Mouse (Mus musculus): ENCODE measurements around the gene Ablim1. TPM values are rescaled to one million over a fixed set of nuclear protein-coding genes. Genes with fewer than 3 reads are reported as not detected.

Ablim1 gene
- polyA plus RNA-seq, 2 experiments: 3.0 to 4.7 TPM

GRCm38 (mm10) chr19:57129729-57130128, 185.0 kb downstream of the Ablim1 start:
- Histone ChIP-seq H3K4me1 (replicated peaks; ENCODE audit: control insufficient read depth in 2 of 2, insufficient read depth in 2 of 2, low read length in 1 of 2) (no peaks in the 10 kb centered on the region; a peak in 1 of 4 replicates), H3K36me3 (replicated peaks; ENCODE audit: control insufficient read depth, insufficient read depth, low read depth) (no peaks in the 10 kb centered on the region), H3K4me2 (ENCODE audit: low read depth) (no peak overlapping the region), H3K9ac (replicated peaks) (no peak overlapping the region), H3K9me3 (ENCODE audit: control insufficient read depth, low read length) (no peaks in the 10 kb centered on the region), H3K27me3 (ENCODE audit: control insufficient read depth, insufficient read depth, low read length) (no peaks in the 10 kb centered on the region), H3K4me3 (ENCODE audit: insufficient read depth in 1 of 2, low read depth in 2 of 2, low read length in 2 of 2) (no peak overlapping the region), H3K27ac (no peak overlapping the region)
- DNase-seq (ENCODE audit: low read depth in 3 of 3, low spot score in 3 of 3): no peak
- no peak for ATAC-seq (ENCODE audit: insufficient read depth)
- 75% methylated on average over 9 of the region's 9 CpGs for WGBS (ENCODE audit: insufficient replicate concordance)
- TF ChIP-seq CTCF (IDR thresholded peaks at IDR 0.05; ENCODE audit: low read depth) (no peak), EP300 (IDR thresholded peaks at IDR 0.05; ENCODE audit: low read depth) (no peak)

GRCm38 (mm10) chr19:57128037-57128436, 186.7 kb downstream of the Ablim1 start:
- no peak for ATAC-seq (ENCODE audit: insufficient read depth)
- peaks cover 0 to 2% of the 10 kb centered on the region in 2 experiments; a peak in 1 of 4 replicates for H3K4me1 ChIP-seq (replicated peaks; ENCODE audit: control insufficient read depth in 2 of 2, insufficient read depth in 2 of 2, low read length in 1 of 2)
- no peak overlapping the region for H3K9ac ChIP-seq (replicated peaks)
- DNase-seq (ENCODE audit: low read depth in 3 of 3, low spot score in 3 of 3): no peak
- no peaks in the 10 kb centered on the region for H3K9me3 ChIP-seq (ENCODE audit: control insufficient read depth, low read length)
- no peaks in the 10 kb centered on the region for H3K36me3 ChIP-seq (replicated peaks; ENCODE audit: control insufficient read depth, insufficient read depth, low read depth)
- H3K4me3 ChIP-seq (ENCODE audit: insufficient read depth in 1 of 2, low read depth in 2 of 2, low read length in 2 of 2): no peak overlapping the region
- H3K27ac ChIP-seq: no peak overlapping the region
- TF ChIP-seq EP300 (IDR thresholded peaks at IDR 0.05; ENCODE audit: low read depth): no peak
- TF ChIP-seq CTCF (IDR thresholded peaks at IDR 0.05; ENCODE audit: low read depth): no peak
- H3K27me3 ChIP-seq (ENCODE audit: control insufficient read depth, insufficient read depth, low read length): no peaks in the 10 kb centered on the region
- WGBS (ENCODE audit: insufficient replicate concordance): 67% methylated on average over 6 of the region's 6 CpGs
- H3K4me2 ChIP-seq (ENCODE audit: low read depth): no peak overlapping the region

GRCm38 (mm10) chr19:57127523-57127922, 187.2 kb downstream of the Ablim1 start:
- no peaks in the 10 kb centered on the region for H3K27me3 ChIP-seq (ENCODE audit: control insufficient read depth, insufficient read depth, low read length)
- H3K9me3 ChIP-seq (ENCODE audit: control insufficient read depth, low read length): no peaks in the 10 kb centered on the region
- H3K4me1 ChIP-seq (replicated peaks; ENCODE audit: control insufficient read depth in 2 of 2, insufficient read depth in 2 of 2, low read length in 1 of 2): peaks cover 0 to 2% of the 10 kb centered on the region in 2 experiments; a peak in 1 of 4 replicates
- H3K36me3 ChIP-seq (replicated peaks; ENCODE audit: control insufficient read depth, insufficient read depth, low read depth): no peaks in the 10 kb centered on the region
- DNase-seq (ENCODE audit: low read depth in 3 of 3, low spot score in 3 of 3) (no peak), ATAC-seq (ENCODE audit: insufficient read depth) (no peak)
- 68% methylated on average over 5 of the region's 5 CpGs for WGBS (ENCODE audit: insufficient replicate concordance)
- TF ChIP-seq CTCF (IDR thresholded peaks at IDR 0.05; ENCODE audit: low read depth) (no peak), EP300 (IDR thresholded peaks at IDR 0.05; ENCODE audit: low read depth) (no peak)
- no peak overlapping the region for H3K27ac ChIP-seq
- no peak overlapping the region for H3K4me3 ChIP-seq (ENCODE audit: insufficient read depth in 1 of 2, low read depth in 2 of 2, low read length in 2 of 2)
- H3K9ac ChIP-seq (replicated peaks): no peak overlapping the region
- H3K4me2 ChIP-seq (ENCODE audit: low read depth): no peak overlapping the region

DNA sequence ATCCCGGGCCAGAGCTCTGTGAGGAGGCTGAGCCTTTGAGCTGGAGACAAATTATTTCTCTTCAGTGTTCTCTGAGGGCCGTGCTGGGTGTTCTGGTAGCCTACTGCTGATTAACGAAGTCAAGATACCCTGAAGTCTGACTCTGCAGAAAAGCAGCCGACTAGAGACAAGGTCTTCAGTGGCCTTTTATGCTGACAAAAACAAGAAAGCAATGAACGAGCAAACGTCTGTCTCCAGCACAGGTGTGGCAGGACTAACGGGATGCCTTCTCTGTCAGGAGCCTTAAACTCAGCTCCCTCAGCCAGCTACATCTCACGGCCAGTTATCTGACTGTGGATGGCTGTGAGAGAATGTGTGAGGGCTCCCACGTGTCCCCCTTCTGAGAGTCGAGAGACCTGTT, 187.8 kb downstream of the Ablim1 start:
- no peaks in the 10 kb centered on the region for H3K9me3 ChIP-seq (ENCODE audit: control insufficient read depth, low read length)
- peaks cover 0 to 2% of the 10 kb centered on the region in 2 experiments; a peak in 1 of 4 replicates for H3K4me1 ChIP-seq (replicated peaks; ENCODE audit: control insufficient read depth in 2 of 2, insufficient read depth in 2 of 2, low read length in 1 of 2)
- no peaks in the 10 kb centered on the region for H3K36me3 ChIP-seq (replicated peaks; ENCODE audit: control insufficient read depth, insufficient read depth, low read depth)
- TF ChIP-seq EP300 (IDR thresholded peaks at IDR 0.05; ENCODE audit: low read depth) (no peak), CTCF (IDR thresholded peaks at IDR 0.05; ENCODE audit: low read depth) (no peak)
- WGBS (ENCODE audit: insufficient replicate concordance): 61% methylated on average over 10 of the region's 10 CpGs
- ATAC-seq (ENCODE audit: insufficient read depth) (no peak), DNase-seq (ENCODE audit: low read depth in 3 of 3, low spot score in 3 of 3) (no peak)
- H3K27ac ChIP-seq: no peak overlapping the region
- H3K9ac ChIP-seq (replicated peaks): no peak overlapping the region
- no peak overlapping the region for H3K4me2 ChIP-seq (ENCODE audit: low read depth)
- no peak overlapping the region for H3K4me3 ChIP-seq (ENCODE audit: insufficient read depth in 1 of 2, low read depth in 2 of 2, low read length in 2 of 2)
- no peaks in the 10 kb centered on the region for H3K27me3 ChIP-seq (ENCODE audit: control insufficient read depth, insufficient read depth, low read length)

GRCm38 (mm10) chr19:57124906-57125305, 189.8 kb downstream of the Ablim1 start:
- Histone ChIP-seq H3K27me3 (ENCODE audit: control insufficient read depth, insufficient read depth, low read length) (no peaks in the 10 kb centered on the region), H3K4me3 (ENCODE audit: insufficient read depth in 1 of 2, low read depth in 2 of 2, low read length in 2 of 2) (no peak overlapping the region), H3K9me3 (ENCODE audit: control insufficient read depth, low read length) (no peaks in the 10 kb centered on the region), H3K9ac (replicated peaks) (no peak overlapping the region), H3K27ac (no peak overlapping the region), H3K36me3 (replicated peaks; ENCODE audit: control insufficient read depth, insufficient read depth, low read depth) (no peaks in the 10 kb centered on the region), H3K4me2 (ENCODE audit: low read depth) (no peak overlapping the region), H3K4me1 (replicated peaks; ENCODE audit: control insufficient read depth in 2 of 2, insufficient read depth in 2 of 2, low read length in 1 of 2) (peaks cover 0 to 2% of the 10 kb centered on the region in 2 experiments; a peak in 1 of 4 replicates)
- 33% methylated on average over 4 of the region's 4 CpGs for WGBS (ENCODE audit: insufficient replicate concordance)
- no peak for TF ChIP-seq EP300 (IDR thresholded peaks at IDR 0.05; ENCODE audit: low read depth)
- no peak for DNase-seq (ENCODE audit: low read depth in 3 of 3, low spot score in 3 of 3)
- ATAC-seq (ENCODE audit: insufficient read depth): no peak
